Mouse (Mus musculus) kidney, adult 11 months (tissue): Measurements from ENCODE around the gene Sftpa1.

ENCODE experiments used
- DNase-seq: peaks from one replicate; pipeline ENCODE4 v3.0.0; 2022

Sftpa1 gene

GRCm38 (mm10) chr14:41162663-41163062 lies 31.1 kb downstream of the Sftpa1 start:
- peak; percentile 11 for DNase-seq

GRCm38 (mm10) chr14:41167278-41167677 lies 35.7 kb downstream of the Sftpa1 start:
- DNase-seq: no peak

- DNase-seq: no peak
Observed at GRCm38 (mm10) chr14:41168567-41168966, 37.0 kb downstream of the Sftpa1 start.

- DNase-seq: no peak
Observed at GRCm38 (mm10) chr14:41170514-41170913, 38.9 kb downstream of the Sftpa1 start.

- no peak for DNase-seq
Observed at GRCm38 (mm10) chr14:41174802-41175201, 43.2 kb downstream of the Sftpa1 start.

GRCm38 (mm10) chr14:41185059-41185821 lies 53.7 kb downstream of the Sftpa1 start, which contains the start of gene Sftpd:
TSS of gene Sftpd (minus strand) at chr14:41185149.
- no peak for DNase-seq
